Mouse (Mus musculus) liver, embryonic 12.5 days (tissue): ENCODE data around the gene Gstm3. TPM values are rescaled to one million over a fixed set of nuclear protein-coding genes. Genes with fewer than 3 reads are reported as not detected.
"Not testable (repeated sequence)": the region's sequence is repeated elsewhere in the genome, so short reads cannot be mapped to it uniquely, and the experiment has no call there.

Experiments
- ATAC-seq: fragments of 200-750 bp; cut with Nextera tagmentation; 2 replicates; pipeline ENCODE4 v1.8.0; 2017; ENCODE audit warnings: moderate number of reproducible peaks, mild to moderate bottlenecking, moderate library complexity
- H3K27ac ChIP-seq: fragments of 300-500 bp; sonication (generic); 2 replicates; pipeline ENCODE4 v1.5.1; 2016; ENCODE audit warnings: mild to moderate bottlenecking
- H3K27me3 ChIP-seq: fragments of 300-500 bp; sonication (generic); replicated peaks from 2 replicates; pipeline ENCODE4 v1.6.1; 2016; ENCODE audit warnings: mild to moderate bottlenecking, moderate library complexity
- H3K36me3 ChIP-seq: fragments of 300-500 bp; sonication (generic); 2 replicates; pipeline ENCODE4 v1.6.1; 2016; ENCODE audit warnings: mild to moderate bottlenecking, moderate library complexity
- H3K4me1 ChIP-seq: fragments of 300-500 bp; sonication (generic); 2 replicates; pipeline ENCODE4 v1.6.1; 2016
- H3K4me2 ChIP-seq: fragments of 300-500 bp; sonication (generic); 2 replicates; pipeline ENCODE4 v1.6.1; 2016; ENCODE audit warnings: mild to moderate bottlenecking, moderate library complexity
- H3K4me3 ChIP-seq: fragments of 300-500 bp; sonication (generic); 2 replicates; pipeline ENCODE4 v1.5.1; 2016; ENCODE audit warnings: mild to moderate bottlenecking, moderate library complexity
- H3K9ac ChIP-seq: fragments of 300-500 bp; sonication (generic); 2 replicates; pipeline ENCODE4 v1.6.1; 2016; ENCODE audit warnings: mild to moderate bottlenecking, moderate library complexity
- H3K9me3 ChIP-seq: fragments of 300-500 bp; sonication (generic); replicated peaks from 2 replicates; pipeline ENCODE4 v1.6.1; 2016; ENCODE audit warnings: mild to moderate bottlenecking, moderate library complexity
- WGBS: fragments of 180-500 bp; shearing (Covaris S2); methylation state at CpG from one replicate; pipeline ENCODE4 v1.1.7; 2016; ENCODE audit not compliant: insufficient replicate concordance; 5-methylcytosine and 5-hydroxymethylcytosine counted together
- polyA plus RNA-seq: library from polyadenylated mRNA; unstranded; fragments of >200 nt; fragmentation: Nextera tagmentation; extraction: Ambion mirVana; gene quantifications from 2 replicates; pipeline ENCODE4 v1.2.1, GENCODE M21; 2016

Gstm3 gene
- polyA plus RNA-seq, 1 experiment from 2014 or later, result 10.0 TPM

DNA sequence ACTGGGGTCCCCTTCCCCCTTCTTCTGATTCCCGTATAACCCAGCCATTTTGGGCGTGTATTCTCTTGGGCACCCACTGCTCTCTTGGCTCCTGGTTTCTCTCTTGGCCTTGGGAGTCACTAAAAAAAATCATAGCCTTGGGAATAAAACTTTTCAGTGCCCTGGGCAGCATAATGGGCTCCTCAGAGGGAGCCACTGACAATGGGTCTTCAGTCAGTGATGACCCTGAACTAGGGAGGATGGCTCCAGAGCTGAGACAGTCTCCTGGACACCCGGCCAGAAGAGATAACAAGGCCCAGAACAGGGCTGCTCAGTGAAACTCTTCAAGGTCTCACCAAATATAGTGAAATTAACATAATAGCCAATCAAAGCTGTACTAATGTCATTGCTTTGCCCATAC lies 29.5 kb upstream of the Gstm3 start:
- H3K4me2 ChIP-seq, result no peak overlapping the region
- H3K27me3 ChIP-seq, result no peaks in the 10 kb centered on the region
- ATAC-seq, result no peak
- H3K9ac ChIP-seq, result no peak overlapping the region
- no peaks in the 10 kb centered on the region for H3K4me1 ChIP-seq
- 48% methylated on average over 3 of the region's 3 CpGs for WGBS
- no peaks in the 10 kb centered on the region for H3K36me3 ChIP-seq
- H3K4me3 ChIP-seq, result no peak overlapping the region
- no peaks in the 10 kb centered on the region for H3K9me3 ChIP-seq
- no peak overlapping the region for H3K27ac ChIP-seq

DNA sequence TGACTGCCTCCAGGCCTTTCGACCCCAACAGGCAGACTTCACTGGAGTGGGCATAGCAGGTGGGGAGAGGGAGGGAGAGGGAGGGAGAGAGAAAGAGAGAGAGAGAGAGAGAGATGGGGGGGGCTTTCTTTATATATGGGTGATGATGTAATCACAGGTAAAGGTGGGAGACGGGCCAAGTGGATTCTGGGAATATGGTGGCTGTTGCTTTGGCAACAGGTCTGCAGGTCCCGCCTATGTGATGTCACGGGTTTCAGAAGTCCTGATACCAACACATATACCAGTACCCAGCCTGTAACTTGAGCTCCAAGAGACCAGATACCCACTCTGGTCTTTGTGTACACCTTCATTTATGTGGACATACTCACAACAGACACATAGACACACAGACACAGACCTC lies 27.5 kb upstream of the Gstm3 start:
- no peak overlapping the region for H3K4me2 ChIP-seq
- H3K4me3 ChIP-seq, result no peak overlapping the region
- no peak for ATAC-seq
- no peaks in the 10 kb centered on the region for H3K36me3 ChIP-seq
- H3K9ac ChIP-seq, result no peak overlapping the region
- no peak overlapping the region for H3K27ac ChIP-seq
- H3K4me1 ChIP-seq, result no peaks in the 10 kb centered on the region
- 73% methylated on average over 4 of the region's 4 CpGs for WGBS
- H3K9me3 ChIP-seq, result no peaks in the 10 kb centered on the region
- H3K27me3 ChIP-seq, result no peaks in the 10 kb centered on the region

DNA sequence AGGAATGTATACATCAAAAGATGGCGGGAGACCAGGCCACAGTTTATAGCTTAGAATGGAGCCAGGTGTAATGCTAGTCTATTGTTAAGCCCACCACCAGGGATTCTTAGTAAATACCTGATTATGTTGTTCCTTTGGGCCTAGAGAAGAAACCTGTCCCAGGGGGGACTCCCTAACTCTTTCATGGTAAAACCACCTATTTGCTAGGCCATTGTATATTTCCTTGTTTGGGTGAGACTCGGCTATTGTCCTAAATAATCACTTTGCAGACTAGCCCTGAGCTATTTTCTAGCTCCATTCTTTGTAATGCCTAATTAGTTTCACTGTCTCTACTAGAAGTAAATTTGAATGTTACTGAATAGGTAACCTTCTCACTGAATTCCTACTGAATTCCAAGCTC lies 26.9 kb upstream of the Gstm3 start:
- H3K4me1 ChIP-seq, H3K27ac ChIP-seq, H3K27me3 ChIP-seq, H3K36me3 ChIP-seq, H3K9ac ChIP-seq, H3K9me3 ChIP-seq, H3K4me2 ChIP-seq, H3K4me3 ChIP-seq, ATAC-seq: not testable (repeated sequence)
- WGBS, result 78% methylated on average over 2 of the region's 2 CpGs

DNA sequence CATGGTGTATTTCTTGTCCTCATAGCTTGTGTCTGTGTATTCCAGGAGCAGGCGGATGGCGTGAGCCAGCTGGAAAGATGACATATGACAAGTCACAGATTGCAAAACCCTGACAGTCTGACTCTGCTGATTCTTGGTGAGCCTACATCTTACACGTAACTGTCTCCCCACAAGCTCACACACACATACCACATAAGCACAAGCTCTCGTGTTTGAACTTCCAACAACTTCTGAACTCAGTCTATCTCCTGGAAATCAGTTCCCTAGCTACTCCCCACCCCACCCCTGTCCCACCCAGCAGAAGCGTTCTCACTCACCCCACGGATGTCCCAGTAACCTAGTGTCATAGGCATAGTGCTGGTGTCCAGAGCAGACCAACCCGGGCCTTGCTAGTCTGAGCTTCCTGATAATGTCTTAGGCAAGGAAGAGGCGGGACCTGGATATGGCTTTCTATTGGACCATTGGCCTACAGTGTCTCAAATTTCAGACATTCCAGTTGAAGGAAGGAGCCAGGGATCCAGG lies 17.0 kb upstream of the Gstm3 start, which contains the start of gene Gstm2:
Gstm2 (minus strand) TSS at position 413 of the 522 bp plus-strand sequence.
- no peak within 1 kb of the TSS for H3K9ac ChIP-seq
- peak within 1 kb of the TSS; percentile 10; the same call in 1 of the 2 replicates for H3K4me2 ChIP-seq
- ATAC-seq, result no peak

DNA sequence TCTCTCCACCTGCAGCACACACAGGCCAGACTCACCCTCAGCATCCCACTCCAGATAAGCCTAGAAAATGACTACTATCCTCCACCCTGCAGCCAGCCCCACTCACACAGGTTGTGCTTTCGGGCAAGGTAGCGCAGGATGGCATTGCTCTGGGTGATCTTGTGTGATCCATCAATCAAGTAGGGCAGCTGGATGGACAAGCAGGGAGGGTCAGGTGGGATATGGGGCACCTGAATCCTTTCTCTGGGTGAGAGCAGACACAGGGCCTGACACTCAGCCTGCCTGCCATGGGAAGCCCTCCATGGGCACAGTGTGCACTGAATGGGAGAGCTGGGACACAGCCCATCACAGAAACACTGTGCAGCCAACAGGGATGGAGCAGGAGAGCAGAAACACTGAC lies 16.1 kb upstream of the Gstm3 start:
- H3K9me3 ChIP-seq, H3K4me1 ChIP-seq, ATAC-seq, H3K27ac ChIP-seq, H3K4me3 ChIP-seq, H3K27me3 ChIP-seq, H3K4me2 ChIP-seq, H3K36me3 ChIP-seq, H3K9ac ChIP-seq: not testable (repeated sequence)
- WGBS, result 81% methylated on average over 2 of the region's 2 CpGs

More for the DNA sequence above, 17.0 kb upstream of the Gstm3 start, which contains the start of gene Gstm2:
- WGBS, result 43% methylated on average over 8 of the region's 8 CpGs
- Histone ChIP-seq H3K27ac (no peak within 1 kb of the TSS), H3K4me3 (no peak within 1 kb of the TSS), H3K36me3 (no peaks in the 10 kb centered on the region), H3K9me3 (no peaks in the 10 kb centered on the region), H3K4me1 (no peaks in the 10 kb centered on the region), H3K27me3 (no peaks in the 10 kb centered on the region)

DNA sequence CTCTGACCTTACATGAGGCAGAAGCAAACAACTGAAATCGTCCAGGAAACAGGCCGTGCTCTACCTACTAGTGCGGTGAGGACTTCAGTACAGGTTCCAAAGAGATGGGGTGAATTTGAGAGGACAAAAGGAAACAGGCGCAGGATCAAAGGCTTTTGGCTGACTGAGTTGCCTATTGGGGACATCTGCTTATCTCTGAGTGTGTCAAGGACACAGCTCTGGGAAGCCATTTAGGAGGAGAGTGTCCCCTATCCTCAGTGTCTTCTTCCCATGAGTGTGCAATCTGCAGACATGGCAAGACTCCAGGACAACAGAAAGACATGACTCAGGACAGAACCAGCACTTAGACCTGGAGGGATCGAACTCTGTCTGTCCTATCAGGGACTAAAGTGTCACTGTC lies 15.4 kb upstream of the Gstm3 start:
- Histone ChIP-seq H3K27ac (no peak overlapping the region), H3K4me1 (no peaks in the 10 kb centered on the region), H3K9me3 (no peaks in the 10 kb centered on the region), H3K9ac (no peak overlapping the region), H3K27me3 (no peaks in the 10 kb centered on the region), H3K4me2 (no peak overlapping the region), H3K4me3 (no peak overlapping the region), H3K36me3 (no peaks in the 10 kb centered on the region)
- 55% methylated on average over 5 of the region's 5 CpGs for WGBS
- ATAC-seq, result no peak

DNA sequence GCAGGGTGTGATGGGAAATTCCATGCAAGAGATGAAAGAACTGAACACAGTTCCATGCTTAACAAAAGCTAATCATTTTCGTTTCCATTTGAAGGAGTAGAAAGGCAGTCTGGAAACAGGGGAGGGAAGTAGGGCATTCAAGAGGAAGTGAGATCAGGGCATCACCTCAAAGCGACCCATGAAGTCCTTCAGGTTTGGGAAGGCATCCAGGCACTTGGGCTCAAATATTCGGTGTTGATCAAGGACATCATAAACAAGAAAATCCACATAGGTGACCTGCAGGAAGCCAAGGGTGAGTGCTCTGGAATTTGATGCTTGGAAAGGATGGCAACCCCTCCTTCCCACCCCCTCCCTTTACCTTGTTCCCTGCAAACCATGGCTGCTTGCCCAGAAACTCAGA lies 14.7 kb upstream of the Gstm3 start:
- no peak overlapping the region for H3K27ac ChIP-seq
- no peaks in the 10 kb centered on the region for H3K27me3 ChIP-seq
- no peaks in the 10 kb centered on the region for H3K9me3 ChIP-seq
- H3K36me3 ChIP-seq, result no peaks in the 10 kb centered on the region
- H3K9ac ChIP-seq, result no peak overlapping the region
- H3K4me2 ChIP-seq, result no peak overlapping the region
- no peak for ATAC-seq
- H3K4me3 ChIP-seq, result no peak overlapping the region
- WGBS, result 35% methylated on average over 3 of the region's 3 CpGs
- H3K4me1 ChIP-seq, result no peaks in the 10 kb centered on the region

DNA sequence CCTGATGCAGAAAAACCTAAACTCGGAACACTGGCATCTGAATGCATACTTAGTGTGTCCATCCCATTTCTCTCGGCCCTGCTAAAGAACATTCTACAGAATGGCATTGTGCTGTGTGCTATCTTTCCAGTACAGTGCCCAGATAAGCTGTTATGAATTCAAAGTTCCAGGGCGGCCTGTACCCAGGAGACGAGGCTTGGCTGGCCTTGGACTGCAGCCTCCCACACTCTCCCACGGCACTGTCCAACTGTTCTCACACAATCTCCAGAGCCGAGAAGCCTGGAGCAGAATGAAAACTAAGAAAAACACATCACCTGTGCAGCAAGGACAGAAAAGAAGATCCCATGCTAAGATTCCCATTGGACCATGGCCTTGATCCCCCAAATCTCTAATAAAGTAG lies 13.6 kb upstream of the Gstm3 start:
- Histone ChIP-seq H3K4me3 (no peak overlapping the region), H3K4me1 (no peaks in the 10 kb centered on the region), H3K27ac (no peak overlapping the region), H3K4me2 (no peak overlapping the region), H3K36me3 (no peaks in the 10 kb centered on the region), H3K27me3 (no peaks in the 10 kb centered on the region), H3K9me3 (no peaks in the 10 kb centered on the region), H3K9ac (no peak overlapping the region)
- WGBS, result 57% methylated on average over 6 of the region's 6 CpGs
- ATAC-seq, result no peak

DNA sequence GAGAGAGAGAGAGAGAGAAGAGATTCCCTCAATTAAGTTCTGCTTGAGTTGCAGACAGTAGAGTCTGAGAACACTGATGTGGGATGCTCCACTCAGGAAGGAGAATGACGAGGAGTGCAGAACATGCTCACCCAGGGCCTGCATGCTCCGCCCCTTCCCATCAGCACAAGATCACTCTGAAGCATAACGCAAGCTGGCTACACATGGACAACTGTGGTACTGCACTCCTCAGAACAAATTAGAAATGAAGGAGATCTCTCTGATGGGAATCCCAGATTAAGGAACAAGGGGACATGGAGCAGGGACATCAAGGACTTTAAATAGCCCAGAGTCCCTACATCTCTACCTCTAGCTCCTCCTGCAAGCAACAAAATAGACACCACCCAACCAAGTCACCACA lies 12.2 kb upstream of the Gstm3 start:
- no peaks in the 10 kb centered on the region for H3K9me3 ChIP-seq
- H3K36me3 ChIP-seq, result no peaks in the 10 kb centered on the region
- ATAC-seq, result no peak
- WGBS, result 61% methylated on average over 3 of the region's 3 CpGs
- H3K4me3 ChIP-seq, result no peak overlapping the region
- H3K4me1 ChIP-seq, result no peaks in the 10 kb centered on the region
- H3K27ac ChIP-seq, result no peak overlapping the region
- no peak overlapping the region for H3K9ac ChIP-seq
- no peak overlapping the region for H3K4me2 ChIP-seq
- H3K27me3 ChIP-seq, result no peaks in the 10 kb centered on the region

DNA sequence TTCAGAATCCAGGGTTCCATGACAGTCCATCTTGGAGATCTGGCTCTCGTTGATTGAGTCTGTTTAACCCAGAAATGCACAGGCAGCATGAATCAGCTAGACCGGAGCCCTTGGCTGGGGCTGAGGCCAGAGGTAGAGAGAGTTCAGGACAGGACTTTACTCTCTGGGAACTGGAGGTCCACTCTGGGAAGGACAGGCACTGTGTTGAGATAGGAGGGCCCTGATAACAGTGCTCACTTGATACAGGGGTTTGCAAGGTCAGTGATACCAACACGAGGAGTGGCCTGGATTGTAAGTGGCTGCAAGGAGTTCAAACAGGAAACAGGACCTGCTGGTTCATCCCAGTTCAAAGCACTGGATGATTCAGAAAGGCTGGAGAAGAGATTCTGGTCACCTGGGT lies 8.6 kb upstream of the Gstm3 start:
- Histone ChIP-seq H3K36me3 (no peaks in the 10 kb centered on the region), H3K4me3 (no peak overlapping the region), H3K9me3 (no peaks in the 10 kb centered on the region), H3K4me2 (no peak overlapping the region), H3K27me3 (no peaks in the 10 kb centered on the region), H3K4me1 (no peaks in the 10 kb centered on the region), H3K27ac (no peak overlapping the region), H3K9ac (no peak overlapping the region)
- ATAC-seq, result no peak
- 51% methylated on average over 3 of the region's 3 CpGs for WGBS

DNA sequence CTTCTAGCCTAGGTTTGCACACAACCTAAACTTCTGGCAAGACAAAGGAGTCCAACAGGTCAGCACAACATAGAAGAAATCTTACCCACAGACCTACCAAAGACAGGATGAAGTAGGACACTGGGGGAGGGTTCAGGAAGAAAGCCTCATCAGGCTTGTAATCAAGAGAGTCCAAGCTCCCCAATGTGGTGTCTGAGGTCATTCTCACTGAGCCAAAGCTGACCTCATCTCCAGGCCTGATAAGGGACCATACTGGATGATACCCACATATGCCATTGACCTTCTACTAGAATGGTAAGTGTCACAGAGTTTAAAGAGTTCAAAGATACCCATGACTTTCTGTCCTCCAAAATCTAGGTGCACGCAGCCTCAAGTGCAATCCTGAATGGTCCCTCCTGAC lies 5.2 kb upstream of the Gstm3 start:
- Histone ChIP-seq H3K4me2 (no peak overlapping the region), H3K9me3 (no peaks in the 10 kb centered on the region), H3K27ac (no peak overlapping the region), H3K27me3 (0 out of 2 replicates have a peak, but pooled peaks cover 4% of the 10 kb centered on the region), H3K9ac (no peak overlapping the region), H3K4me1 (0 out of 2 replicates have a peak, but pooled peaks cover 5% of the 10 kb centered on the region), H3K36me3 (no peaks in the 10 kb centered on the region), H3K4me3 (no peak overlapping the region)
- no peak for ATAC-seq
- 63% methylated on average over 1 of the region's 1 CpGs for WGBS

DNA sequence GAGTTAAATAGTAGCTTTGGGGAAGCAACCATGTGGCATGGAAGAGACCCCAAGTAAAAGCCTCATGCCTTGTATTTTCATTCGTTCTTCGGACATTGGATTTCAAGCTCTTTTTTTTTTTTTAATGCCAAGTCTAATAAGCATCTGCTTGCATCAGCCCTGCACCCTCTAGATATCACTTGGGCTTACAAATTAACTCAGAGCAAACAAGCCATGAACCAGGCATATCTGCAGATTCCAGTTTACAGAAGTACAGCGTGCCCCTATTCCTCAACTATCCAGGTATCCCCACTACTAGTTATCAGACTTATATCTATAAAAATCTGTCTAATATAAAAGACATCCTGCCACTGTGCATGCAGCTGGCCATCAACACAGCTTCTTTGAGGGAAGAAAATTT lies 3.0 kb upstream of the Gstm3 start:
- H3K9ac ChIP-seq, result no peak overlapping the region
- H3K27me3 ChIP-seq, result 0 out of 2 replicates have a peak, but pooled peaks cover 4% of the 10 kb centered on the region
- 0 out of 2 replicates have a peak, but pooled peaks cover 7% of the 10 kb centered on the region for H3K4me1 ChIP-seq
- no peaks in the 10 kb centered on the region for H3K9me3 ChIP-seq
- H3K4me2 ChIP-seq, result no peak overlapping the region
- no peak for ATAC-seq
- H3K4me3 ChIP-seq, result no peak overlapping the region
- no peak overlapping the region for H3K27ac ChIP-seq
- 68% methylated on average over 3 of the region's 3 CpGs for WGBS
- no peaks in the 10 kb centered on the region for H3K36me3 ChIP-seq

DNA sequence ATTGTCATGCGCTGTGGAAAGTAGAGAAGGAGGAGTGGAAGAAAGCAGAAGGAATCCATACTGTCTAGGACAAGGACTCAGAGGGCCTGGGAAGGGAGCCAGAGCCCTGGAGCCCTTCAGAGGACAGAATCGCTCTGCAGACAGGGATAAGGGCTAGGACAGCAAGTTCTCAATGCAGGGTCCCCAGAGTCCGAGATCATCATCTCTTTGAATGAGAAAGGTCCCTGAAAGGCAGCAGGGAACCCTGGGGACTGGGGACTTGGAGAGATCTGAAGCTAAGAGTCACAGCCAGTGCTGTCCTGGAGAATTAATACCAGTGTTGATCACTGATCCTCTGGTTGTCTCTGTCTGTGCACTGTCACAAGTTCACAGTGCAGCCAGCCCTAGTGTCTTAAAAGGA lies 2.0 kb upstream of the Gstm3 start:
- H3K9ac ChIP-seq, H3K4me1 ChIP-seq, H3K4me3 ChIP-seq, H3K27me3 ChIP-seq, H3K36me3 ChIP-seq, H3K27ac ChIP-seq, ATAC-seq, H3K4me2 ChIP-seq, H3K9me3 ChIP-seq: not testable (repeated sequence)
- WGBS, result 53% methylated on average over 3 of the region's 3 CpGs
